Mouse (Mus musculus) liver, embryonic 14.5 days (tissue): ENCODE measurements around the gene Actl10.

Experiments used
- CTCF ChIP-seq: IDR thresholded peaks from 2 replicates; pipeline ENCODE4 v1.5.1; 2016; ENCODE audit warnings: antibody characterized with exemption, low read depth, control low read depth
- EP300 ChIP-seq: IDR thresholded peaks from 2 replicates; pipeline ENCODE4 v1.6.1; 2016; ENCODE audit warnings: antibody characterized with exemption, low read depth

DNA sequence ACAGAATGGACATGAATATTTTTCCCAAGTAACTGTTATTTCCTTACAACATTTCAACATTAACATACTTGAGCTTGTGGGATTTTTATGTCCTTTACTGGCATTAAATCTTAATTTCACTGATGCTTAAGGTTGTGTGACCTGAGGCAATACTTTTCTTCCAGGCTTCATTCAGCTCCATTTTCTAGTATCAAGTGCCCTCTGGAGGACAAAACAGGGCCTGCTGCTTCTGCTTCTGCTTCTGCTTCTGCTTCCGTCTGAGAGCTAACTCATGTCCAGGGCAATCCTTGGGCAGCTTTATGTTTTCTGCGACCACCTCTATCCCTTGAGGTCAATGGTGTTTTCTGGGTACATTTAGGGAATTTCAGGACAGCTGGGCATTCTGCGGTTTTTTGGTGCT is 11.9 kb upstream of the Actl10 start:
- no peak for TF ChIP-seq EP300
- TF ChIP-seq CTCF: peak; percentile 61
